Mouse (Mus musculus) layer of hippocampus, adult 11-12 months (tissue): ENCODE results near the gene Paox.

Experiments
- DNase-seq: peaks from one replicate; pipeline ENCODE4 v3.0.0; 2022; ENCODE audit warnings: low spot score

The Paox gene

DNA sequence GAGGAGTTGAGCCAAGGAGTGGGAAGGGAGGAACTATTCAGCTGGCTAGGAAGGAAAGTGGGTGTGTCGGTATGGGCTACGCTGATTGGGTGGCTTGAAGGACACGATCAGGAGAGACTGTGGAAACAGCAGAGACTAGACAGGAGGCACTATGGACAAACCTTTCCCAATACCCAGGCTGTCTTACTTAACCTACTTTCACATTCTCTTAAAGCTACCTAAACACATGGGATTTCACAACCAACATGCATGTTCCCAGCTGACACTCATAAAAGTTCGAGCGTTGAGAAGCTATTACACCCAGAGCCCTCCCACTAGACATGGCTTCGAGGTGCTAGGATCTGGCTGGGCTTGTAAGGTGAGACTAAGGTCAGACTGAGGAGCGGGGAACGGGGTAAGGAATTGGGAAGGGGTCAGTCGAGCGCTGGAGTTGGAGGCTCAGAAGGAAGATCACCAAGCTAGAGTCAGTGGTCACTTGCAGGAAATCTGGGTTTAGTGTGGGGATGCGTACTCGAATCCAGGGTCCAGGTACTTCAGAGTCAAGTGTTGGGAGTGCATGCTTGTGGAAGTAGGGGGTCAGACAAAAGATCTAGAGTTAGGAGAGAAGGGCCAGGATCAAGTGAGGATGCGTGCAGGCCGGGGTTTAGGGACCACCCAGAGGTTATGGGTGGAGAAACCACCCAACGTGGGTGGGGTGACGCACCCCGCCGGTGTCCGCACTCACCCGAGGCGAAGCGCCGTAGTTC lies at the start of gene Paox:
Paox (plus strand) TSS at position 217 of the 746 bp plus-strand sequence.
- peak; percentile 73 for DNase-seq

DNA sequence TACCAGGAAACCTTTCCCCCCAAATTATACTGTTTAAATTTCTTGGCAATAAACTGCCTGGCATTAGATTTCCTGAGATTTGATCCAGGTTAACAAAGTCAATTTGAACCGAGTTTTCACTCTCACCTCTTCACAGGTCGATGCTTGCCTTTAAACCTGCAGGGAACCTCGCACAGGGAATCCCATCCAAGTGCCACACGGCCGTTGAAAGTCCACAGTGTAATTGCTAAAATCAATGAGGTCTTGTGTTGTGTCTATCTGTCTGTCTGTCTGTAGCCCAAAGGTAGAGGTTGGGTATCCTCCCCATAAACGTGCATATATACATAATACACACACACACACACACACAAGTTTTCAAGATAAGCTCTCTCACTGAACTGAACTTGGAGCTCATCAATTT lies 48.2 kb upstream of the Paox start:
- no peak for DNase-seq

DNA sequence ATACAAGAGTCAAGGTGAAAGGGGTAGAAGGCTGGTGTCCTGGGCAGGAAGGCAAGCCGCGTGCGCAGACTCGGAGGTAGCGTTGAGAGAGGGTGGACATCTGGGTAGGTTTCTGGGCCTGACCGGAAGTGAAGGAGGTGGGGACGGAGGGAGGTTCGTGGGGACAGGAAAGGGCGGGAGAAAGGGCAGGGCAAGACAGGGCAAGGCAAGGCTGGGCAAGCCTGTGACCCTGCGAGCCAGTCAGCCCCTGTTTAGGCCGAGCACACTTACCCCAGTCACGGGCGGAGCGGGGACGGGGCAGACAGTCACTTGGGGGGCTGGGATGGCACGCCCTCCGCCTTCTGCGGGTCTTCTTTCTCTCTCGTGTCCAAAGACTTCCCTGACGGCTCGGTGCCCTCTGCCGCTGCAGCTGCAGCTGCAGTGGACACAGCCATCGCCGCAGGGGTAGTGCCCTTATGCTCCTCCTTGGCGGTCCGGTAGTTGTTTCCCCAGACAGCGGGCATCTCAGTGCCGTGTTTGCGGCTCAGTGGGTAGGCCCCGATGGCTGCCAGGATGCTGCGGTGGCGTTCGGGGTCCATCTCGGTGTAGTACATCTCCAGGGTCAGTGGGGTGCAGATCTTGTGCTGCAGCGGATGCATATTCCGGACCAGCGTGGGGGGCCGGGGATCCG lies 45.4 kb upstream of the Paox start:
- no peak for DNase-seq

DNA sequence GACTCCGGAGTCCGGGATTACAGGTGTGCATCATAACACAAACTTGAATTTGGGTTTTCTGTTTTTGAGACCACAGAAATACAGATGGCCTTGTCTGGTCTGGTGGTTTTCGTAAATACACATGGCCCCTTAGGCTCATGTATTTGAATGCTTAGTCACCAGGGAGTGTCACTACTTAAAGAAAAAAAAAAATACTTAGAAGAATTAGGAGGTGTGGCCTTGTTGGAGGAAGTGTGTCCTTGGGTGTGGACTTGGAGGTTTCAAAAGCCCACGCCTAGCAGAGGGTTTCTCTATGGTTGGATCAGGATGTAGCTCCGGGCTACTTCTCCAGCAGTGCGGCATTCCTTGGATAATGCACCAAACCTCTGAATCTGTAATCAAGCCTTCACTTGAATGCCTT lies 37.9 kb upstream of the Paox start:
- DNase-seq = no peak

DNA sequence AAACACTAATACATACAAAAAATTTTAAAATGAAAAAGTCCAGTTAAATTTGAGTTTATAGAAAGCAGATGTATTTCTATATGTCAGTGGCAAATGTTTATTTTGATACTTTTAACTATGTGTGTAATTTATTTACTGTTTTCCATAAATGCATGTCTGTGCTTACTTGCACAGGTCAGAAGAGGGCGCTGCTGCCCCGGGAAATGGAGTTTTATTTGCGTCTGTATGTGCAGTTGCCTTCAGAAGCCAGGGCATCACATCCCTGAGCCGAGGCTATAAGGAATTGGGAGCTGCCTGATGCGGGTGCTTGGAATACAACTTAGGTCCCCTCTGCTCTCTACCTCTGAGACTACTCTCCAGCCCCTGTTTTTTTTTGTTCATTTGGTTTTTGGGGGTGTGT lies 36.9 kb upstream of the Paox start:
- DNase-seq = peak; percentile 60

DNA sequence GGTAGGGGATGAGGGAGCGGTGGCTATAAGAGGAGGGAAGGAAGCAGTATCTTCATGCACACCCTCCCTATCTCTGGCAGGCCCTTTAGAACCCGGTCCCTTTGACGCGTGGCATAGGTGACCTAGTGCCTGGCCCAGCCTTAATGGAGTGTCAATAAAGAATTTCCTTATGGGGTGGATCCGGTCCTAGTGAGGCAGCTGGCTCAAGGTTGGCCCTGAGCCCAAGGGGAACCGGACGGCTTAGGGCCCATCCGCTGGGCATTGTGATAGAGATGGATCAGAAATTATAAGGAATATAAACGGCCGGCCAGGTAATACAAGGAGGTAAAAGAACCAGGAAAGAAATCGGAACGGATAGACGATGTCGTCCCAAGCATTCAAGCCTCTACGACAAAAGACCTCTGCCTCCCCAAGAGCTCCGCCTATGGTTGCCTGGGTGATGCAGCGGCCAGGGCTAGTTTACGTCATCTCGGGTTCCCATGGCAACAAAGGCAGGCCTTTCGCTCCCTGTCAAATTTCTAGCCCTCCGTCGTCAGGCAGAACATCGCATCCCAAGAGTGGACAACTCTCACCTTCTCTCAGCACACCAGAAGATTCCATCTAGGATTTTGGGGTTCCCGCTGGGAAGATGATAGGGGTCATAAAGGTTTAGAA lies 35.0 kb upstream of the Paox start:
- DNase-seq = peak; percentile 91

DNA sequence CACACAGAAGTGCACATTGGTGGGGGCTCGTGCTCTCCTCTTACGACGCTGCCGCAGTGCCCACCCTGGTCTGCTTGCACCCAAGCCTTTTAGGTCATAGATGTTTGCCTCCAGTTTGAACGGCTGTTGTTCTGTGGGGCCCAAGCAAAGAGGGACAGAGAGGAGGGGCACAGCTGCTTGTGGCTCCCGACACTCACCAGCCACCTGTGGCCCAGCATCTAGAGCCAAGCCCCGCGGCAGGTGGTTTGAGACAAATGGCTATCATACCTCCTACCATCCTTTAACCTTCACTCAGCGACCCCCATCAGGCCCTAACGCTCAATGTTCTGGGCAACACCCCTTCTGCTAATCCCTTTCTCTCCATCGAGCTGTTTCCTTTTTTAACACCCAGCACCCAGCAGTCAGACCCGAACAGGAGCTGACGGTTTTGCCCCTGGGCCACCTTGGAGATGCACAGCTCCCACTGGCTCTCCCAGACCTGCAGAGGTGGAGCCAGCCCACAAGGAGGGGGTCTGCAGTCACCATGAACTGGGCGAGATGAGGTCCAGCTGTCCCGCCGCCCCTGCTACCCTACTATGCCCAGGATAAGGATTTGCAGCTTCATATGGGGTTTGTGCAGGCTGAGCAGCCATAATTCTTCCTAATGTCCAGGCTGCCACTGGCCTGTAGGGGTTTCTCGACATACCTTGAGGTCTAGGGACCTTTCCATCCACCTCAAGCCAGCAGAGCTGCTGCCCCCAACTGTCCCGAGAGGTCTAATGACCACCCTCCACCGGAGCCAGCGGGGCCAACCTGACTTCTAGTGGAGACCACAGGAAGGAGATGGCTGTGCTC lies 34.0 kb upstream of the Paox start:
- peak; percentile 46 for DNase-seq

DNA sequence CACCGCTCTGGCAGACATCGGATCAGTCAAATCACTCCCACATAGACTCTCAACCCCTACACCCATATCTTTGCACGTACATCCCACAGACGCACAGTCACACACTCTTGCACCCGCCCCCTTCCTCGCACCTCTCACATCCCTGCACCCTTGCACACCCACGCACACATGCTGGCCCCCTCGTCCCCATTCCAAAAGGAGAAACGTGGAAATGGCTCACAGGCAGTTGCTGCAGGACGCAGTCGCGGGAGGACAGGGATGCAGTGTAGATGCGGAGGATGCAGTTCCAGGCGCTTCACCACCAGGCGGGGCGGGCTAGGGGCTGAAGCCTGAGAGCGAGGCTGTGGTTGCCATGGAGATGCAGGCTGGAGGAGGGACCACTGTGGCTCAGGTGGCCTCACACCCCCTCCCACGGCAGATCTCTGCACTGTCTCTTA lies 33.3 kb upstream of the Paox start, which contains the start of gene Caly:
Caly (minus strand) TSS at position 307 of the 437 bp plus-strand sequence.
- peak; percentile 91 for DNase-seq

DNA sequence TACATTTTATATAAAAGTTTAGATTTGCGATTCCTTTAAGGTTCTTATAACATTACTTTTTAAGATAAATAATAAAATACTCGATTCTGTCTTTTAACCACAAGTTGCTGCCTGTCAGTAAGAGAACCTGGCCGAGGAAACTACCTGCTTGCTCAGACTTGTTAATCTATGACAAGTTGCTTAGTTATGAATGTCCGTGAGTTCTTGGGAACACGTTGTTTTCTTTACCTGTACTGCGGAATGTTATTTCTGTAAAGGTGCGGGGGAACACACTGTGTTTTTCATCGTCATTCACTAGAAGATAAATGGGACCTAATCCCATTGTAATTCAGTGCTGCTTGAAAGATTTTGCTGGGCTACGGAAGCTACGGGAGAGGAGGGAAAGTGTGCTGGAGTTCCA lies 25.0 kb upstream of the Paox start:
- DNase-seq = no peak

DNA sequence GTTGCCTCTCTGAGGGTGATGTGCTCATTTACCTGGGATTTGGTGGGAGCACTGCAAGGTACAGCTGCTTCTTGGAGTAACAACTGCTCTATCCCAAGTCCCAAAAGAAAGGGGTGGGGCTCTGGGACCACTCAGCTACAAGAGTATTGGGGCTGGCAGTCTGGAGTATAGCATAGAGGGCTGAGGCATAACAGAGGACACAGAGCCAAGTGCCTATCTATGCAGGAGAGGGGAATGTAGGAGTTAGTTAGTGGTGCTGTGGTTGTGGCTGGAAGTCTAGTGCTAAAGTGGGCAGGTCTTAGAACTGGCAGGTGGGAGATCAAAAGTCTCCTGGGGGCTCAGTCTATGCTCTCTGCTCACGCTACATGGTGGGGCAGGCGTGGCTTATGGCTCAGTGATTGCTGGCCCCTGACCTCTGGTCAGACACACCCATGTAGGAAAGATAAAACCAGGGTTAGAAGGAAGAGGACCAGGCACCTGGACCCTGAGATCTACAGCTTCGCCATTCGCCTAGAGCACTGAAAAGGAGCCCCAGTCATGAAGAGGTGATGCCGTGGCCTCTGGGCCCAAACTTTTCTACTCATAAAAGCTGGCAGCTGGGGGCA lies 22.6 kb upstream of the Paox start, which contains the start of gene Prap1:
Prap1 (plus strand) TSS at position 472 of the 605 bp plus-strand sequence.
- no peak for DNase-seq

DNA sequence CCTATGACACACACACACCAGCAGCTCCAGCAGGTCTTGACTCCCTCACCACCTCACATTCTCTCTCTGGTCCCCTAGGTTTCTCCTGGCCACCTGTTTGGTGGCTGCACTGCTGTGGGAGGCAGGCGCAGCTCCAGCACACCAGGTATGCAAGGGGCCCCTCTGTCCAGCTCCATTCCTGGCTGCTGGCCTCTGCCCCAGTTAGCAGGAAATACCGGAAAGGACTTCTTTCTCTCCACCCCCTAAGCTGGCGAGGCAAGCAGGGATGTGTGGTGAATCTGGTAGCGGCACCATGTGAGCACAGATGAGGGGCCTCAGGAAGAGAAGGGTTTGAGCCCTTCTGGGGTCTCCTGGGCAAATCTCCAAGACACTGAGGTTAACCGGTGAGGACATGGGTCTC lies 20.6 kb upstream of the Paox start:
- DNase-seq = no peak

DNA sequence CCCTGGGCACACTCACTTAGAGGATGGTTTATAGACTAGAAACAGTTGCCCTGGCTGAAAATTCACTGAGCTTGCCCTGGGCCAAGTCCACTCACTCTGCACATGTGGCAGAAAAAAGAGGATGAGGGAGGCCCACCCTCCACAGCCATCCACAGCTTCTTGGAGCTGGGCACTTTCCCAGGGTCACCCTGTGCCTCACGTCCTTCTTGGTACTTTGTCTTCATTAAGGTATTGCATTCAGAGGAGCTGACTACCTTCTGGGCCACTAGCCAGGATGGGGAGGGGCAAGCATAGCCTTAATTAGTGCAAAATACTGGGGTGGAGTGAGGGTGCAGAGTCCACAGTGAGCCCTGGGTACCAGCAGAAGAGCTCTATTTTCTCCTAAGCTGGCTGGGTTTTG lies 20.0 kb upstream of the Paox start:
- DNase-seq = no peak

DNA sequence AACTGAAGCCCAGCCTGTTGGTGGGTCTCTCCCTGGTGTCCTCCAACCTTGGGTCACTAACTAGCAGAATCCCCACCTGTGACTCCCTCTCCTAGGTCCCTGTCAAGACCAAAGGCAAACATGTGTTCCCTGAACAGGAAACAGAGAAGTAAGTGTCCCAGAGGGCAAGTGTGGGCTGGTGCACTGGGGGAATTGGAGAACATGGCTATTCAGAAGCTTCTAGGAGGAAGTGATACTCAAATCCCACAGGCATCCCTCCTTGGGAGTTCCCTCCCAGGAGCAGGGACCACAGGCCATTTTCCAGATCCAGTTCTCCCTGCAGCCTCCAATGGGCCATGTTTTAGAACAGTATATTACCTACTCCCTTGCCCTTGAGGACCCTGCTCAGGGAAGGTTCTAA lies 19.5 kb upstream of the Paox start:
- DNase-seq = no peak

DNA sequence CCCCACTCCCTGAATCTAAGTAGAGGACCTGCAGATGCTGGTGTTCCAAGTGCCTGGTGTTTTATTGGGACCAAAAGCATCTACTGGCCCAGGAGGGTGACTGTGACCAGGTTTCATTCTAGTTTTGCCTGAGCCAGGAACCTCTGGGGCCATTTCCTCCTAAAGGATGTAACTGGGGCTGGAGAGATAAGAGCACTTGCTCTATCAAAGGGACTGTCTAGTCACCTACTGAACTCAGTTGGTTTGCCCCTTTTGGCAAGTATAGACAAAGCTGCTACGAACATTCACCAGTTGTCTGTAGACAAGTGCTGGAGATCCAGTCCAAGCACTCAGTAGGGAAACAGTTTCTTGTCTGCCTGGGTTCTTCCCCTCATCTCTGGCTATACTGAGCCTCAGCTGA lies 17.1 kb upstream of the Paox start:
- DNase-seq = no peak

DNA sequence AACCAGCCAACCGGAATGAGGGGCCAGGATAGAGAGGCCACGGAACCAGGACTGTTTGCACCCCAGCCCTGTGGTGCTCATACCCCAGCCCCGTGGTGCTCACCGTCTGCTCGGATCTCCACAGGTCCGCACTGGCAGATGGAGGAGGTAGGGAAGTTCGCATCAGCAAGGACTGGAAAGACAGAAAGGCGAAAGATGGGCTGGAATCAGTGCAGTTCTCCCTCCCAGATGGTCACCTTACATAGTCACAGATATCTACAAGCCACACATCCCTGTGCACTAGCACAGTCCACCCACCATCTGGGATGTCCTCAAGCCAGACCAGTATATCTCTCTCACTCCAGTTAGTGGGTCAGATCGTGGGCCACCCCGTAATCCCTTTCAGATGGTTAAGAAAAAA lies 14.1 kb upstream of the Paox start:
- DNase-seq = no peak

DNA sequence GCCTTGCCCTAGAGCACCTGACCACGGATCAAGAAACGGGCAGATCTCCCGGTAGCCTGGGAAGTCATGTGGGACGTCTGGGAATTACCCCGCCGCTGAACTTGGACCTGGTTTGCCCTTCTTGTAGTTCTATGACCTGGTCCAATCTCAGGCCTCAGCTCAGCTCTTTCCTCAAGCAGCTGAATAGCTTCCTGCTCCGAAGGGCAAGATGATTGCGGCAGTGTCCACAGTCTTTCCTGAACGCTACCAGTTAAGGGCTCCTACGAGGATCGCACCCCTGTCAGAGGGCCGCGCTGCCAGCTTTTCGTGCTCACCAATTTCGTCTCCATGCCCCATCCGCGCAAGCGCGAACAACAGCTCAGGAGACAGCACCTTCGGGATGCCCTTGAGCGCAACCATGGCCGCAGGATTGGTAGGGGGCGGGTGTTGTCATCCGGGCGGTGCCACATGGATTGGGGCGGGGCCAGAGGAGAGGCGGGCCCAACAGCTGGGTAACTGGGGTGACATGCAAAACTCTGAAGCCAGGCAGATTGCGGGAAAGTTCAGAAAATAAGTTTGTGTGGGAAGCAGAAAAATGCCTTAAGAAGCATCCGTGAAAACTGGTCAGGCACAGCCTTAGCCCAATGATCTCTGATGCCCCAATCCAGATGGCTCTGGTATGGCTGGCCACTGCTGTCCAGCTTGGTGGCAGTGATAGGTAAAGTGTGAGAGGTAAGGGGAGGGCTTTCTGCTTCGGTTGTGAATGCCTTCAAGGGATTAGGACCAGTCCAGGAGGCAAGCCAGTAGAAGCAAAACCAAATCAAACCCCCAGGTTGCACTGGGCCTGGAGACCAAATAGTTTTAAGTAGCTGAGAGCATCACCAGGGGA lies 13.4 kb upstream of the Paox start, which contains the start of gene Fuom:
Fuom (minus strand) TSS at position 449 of the 868 bp plus-strand sequence.
- peak; percentile 84 for DNase-seq

DNA sequence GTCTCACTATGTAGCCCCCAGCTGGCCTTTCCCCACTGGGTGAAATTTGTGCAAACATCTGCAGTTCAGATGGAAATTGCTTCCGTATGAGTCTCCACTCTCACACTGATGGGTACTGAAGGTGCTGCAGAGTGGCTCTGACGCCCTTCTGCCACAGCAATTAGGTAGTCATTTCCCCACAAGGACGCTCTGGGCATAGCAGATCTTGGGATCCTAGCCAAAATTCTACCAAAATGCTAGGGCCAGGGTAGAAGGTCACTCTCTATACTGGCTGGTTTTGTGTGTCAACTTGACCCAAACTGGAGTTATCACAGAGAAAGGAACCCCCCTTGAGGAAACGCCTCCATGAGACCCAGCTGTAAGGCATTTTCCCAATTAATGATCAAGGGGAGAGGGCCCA lies 11.6 kb upstream of the Paox start:
- DNase-seq = no peak

DNA sequence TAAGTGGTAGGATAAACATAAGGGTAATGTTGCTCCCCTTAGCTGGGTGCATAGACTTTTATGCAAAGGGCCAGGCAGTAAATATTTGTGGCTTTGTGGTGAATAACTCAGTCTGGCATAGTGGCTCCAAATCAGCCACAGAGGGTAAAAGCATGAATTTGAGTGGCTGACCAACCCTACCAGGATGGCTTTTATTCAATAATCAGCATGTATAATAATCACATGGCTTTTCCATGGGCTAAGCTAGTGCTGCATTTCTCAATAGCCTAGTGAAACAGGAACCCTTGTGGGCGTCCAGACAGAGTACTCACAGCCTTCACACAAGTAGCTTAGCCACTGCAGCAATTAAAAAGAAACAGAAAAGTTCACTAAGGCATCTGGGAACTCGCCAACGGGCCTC lies 3.7 kb upstream of the Paox start:
- DNase-seq = no peak

DNA sequence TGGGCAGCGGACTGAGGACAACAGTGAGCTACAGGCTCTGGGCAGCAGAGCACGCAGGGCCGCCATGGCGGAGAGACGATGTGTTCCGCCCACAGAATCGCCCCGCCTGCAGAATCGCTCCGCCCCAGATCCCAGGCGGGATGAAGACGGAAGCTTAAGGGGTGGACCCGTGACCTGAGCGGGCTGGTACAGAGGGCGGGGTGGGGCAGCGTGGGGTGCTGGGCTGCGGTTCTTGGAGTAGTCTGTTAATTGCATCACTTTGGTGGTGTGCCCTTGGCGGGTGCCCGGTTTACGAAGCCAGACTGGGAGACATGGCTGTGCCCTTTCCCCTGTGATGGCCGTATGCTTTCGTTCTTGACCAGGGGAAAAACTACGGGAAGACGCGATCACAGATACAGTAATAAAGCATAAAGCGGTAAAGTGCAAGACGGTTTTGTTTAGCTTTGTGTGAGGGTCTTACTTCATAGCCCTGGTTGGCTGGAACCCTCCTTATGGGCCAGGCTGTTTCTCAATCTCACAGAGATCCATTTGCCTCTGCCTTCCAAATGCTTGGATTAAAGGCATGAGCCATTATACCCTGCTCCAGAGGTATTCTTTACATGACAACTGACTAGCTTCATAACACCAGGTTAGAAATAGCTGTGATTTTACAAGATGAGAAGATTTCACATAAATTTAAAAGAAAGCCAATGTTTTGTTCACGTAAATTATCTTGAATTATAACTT lies 893 bp downstream of the Paox start, which contains the start of gene Echs1:
Echs1 (minus strand) TSS at position 148 of the 726 bp plus-strand sequence.
- peak; percentile 91 for DNase-seq

DNA sequence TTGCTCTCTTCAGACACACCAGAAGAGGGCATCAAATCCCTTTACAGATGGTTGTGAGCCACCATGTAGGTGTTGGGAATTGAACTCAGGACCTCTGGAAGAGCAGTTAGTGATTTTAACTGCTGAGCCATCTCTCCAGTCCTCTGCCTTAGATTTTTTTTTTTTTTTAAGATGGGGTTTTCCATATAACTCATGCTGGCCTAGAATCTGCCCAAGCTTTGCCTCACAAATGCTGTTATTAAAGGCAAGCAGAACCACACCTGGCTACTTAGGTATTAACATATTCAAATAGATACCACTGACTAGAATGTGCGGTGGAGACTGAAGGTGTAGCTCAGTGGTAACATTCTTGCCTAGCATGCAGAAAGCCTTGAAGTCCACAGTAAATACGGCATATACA lies 4.9 kb downstream of the Paox start:
- no peak for DNase-seq
